Comparison of ENCODE assay signal across 7 mouse cellular contexts in the genomic region with DNA sequence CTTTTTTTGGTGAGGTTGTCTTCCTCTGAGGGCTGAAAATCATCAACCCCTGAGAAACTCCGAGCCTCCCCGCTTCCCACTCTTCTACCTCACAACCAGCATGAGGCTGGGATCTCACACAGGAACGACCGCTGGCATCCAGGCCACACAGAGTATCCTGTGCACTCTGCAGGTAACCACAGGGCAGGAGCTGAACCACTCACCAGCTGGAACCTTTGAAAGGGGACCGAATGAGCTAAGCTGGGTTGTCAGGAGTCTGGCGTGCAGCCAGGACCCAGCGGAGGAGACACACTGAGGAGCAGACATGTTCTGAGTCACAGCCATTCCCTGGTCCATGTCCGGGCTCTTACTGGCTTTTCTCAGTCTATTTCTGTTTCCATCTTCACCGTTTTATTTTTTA. TPM values are rescaled to one million over a fixed set of nuclear protein-coding genes. Genes with fewer than 3 reads are reported as not detected.
DNase-seq lines count a peak whose midpoint lies in the region; ATAC-seq lines count a peak whose summit lies in the region.

No protein-coding gene starts in this region.

- no peaks in the 10 kb centered on the region for H3K27me3 ChIP-seq in lung, embryonic 16.5 days (ENCODE audit: control insufficient read depth, insufficient read depth, low read depth, low read length)

- peaks cover 5% of the 10 kb centered on the region; the same call in 1 of the 2 replicates for H3K4me1 ChIP-seq in lung, embryonic 16.5 days (replicated peaks; ENCODE audit: control insufficient read depth, insufficient read depth, low read length)

- intact Hi-C loops in left cerebral cortex, postnatal 14 days (cut with DNase I), result no loop called here

- peaks cover 5% of the 10 kb centered on the region for H3K9me3 ChIP-seq in lung, embryonic 16.5 days (ENCODE audit: control insufficient read depth, low read length)

- H3K4me3 ChIP-seq in lung, embryonic 16.5 days (ENCODE audit: low read length), result no peak overlapping the region

- no peak for DNase-seq in lung, postnatal 25 days (ENCODE audit: low spot score)
- peak; percentile 89 for DNase-seq in cerebellum, adult 11-12 months
- DNase-seq in frontal cortex, adult 2 months (ENCODE audit: extremely low spot score in 1 of 2, low spot score in 1 of 2), result peak; percentile 54 to 74
- peak; percentile 70 to 76 for DNase-seq in left cerebral cortex, postnatal 14 days (ENCODE audit: low spot score in 2 of 2)
- DNase-seq in thymus, postnatal 14 days, result no peak
- DNase-seq in urinary bladder, adult 2 months (ENCODE audit: low spot score), result no peak

- H3K9ac ChIP-seq in lung, embryonic 16.5 days (ENCODE audit: low read length), result no peak overlapping the region

- peak overlapping the region; percentile 9; the same call in 1 of the 2 replicates for H3K27ac ChIP-seq in lung, embryonic 16.5 days (ENCODE audit: low read length)

- no peaks in the 10 kb centered on the region for H3K36me3 ChIP-seq in lung, embryonic 16.5 days (ENCODE audit: control insufficient read depth, insufficient read depth, low read length)

- no peak overlapping the region for H3K4me2 ChIP-seq in lung, embryonic 16.5 days (ENCODE audit: low read depth, low read length)

- WGBS in lung, embryonic 16.5 days, result 55% methylated on average over 9 of the region's 9 CpGs

- ATAC-seq in lung, embryonic 16.5 days (ENCODE audit: low read depth), result peak; percentile 39; the same call in 1 of the 2 replicates

RNA-seq across cellular contexts. Expression of a gene that starts 38.9 kb away (rescaled TPM):
- 1.4 and 2.0 TPM in 2 replicates for polyA plus RNA-seq in lung, embryonic 16.5 days (2015; fragmentation: Nextera tagmentation; extraction: Ambion mirVana)
- polyA plus RNA-seq in frontal cortex, adult 2 months (2012; rRNA removed), result 145 and 167 TPM in 2 replicates
- total RNA-seq in left cerebral cortex, postnatal 14 days (2021), result 100 to 1,000 TPM; 190 to 204 TPM
- 0.19 and 0.35 TPM in 2 replicates for polyA plus RNA-seq in urinary bladder, adult 2 months (2012; rRNA removed)

Comparison
In these comparisons a context has a peak if more than half of its experiments do, and no peak if none do; other contexts are left out.
1. DNase-seq: peak in cerebellum, adult 11-12 months (single experiment), frontal cortex, adult 2 months (2 of 2) and left cerebral cortex, postnatal 14 days (2 of 2); none in lung, postnatal 25 days (single experiment), thymus, postnatal 14 days (single experiment) and urinary bladder, adult 2 months (single experiment).
2. RNA of a gene that starts 38.9 kb away (polyA plus RNA-seq): 145 to 167 TPM in frontal cortex, adult 2 months; 1.4 to 2.0 TPM in lung, embryonic 16.5 days and 0.19 to 0.35 TPM in urinary bladder, adult 2 months; every median in the first group is over 10 times any median in the second.